Mouse (Mus musculus): ENCODE data around the gene Brd7.

- no peak for TF ChIP-seq POLR2A (IDR thresholded peaks at IDR 0.05; ENCODE audit: low read depth, low read length)
- no peak for TF ChIP-seq CTCF (conservative IDR thresholded peaks at IDR 0.05; ENCODE audit: insufficient read depth, insufficient read length, low read depth, low read length)
These were observed 77.3 kb downstream of the Brd7 start for GRCm38 (mm10) chr8:88284738-88285137.

Measured in kidney, adult 2 months (tissue).